Mouse (Mus musculus) neural tube, embryonic 13.5 days (tissue): Measurements from ENCODE around the gene Edil3. TPM values are rescaled to one million over a fixed set of nuclear protein-coding genes. Genes with fewer than 3 reads are reported as not detected.

Source experiments
- ATAC-seq: fragments of 200-750 bp; cut with Nextera tagmentation; 2 replicates; pipeline ENCODE4 v1.8.0; 2017; ENCODE audit warnings: low read depth, mild to moderate bottlenecking, moderate TSS enrichment, moderate library complexity
- H3K27ac ChIP-seq: fragments of 300-500 bp; sonication (generic); replicated peaks from 2 replicates; pipeline ENCODE4 v1.5.1; 2015; ENCODE audit warnings: moderate library complexity, mild to moderate bottlenecking, inconsistent platforms
- H3K27me3 ChIP-seq: fragments of 300-500 bp; sonication (generic); 2 replicates; pipeline ENCODE4 v1.6.1; 2015; ENCODE audit warnings: mild to moderate bottlenecking, inconsistent platforms
- H3K36me3 ChIP-seq: fragments of 300-500 bp; sonication (generic); 2 replicates; pipeline ENCODE4 v1.6.1; 2015; ENCODE audit warnings: mild to moderate bottlenecking, inconsistent platforms
- H3K4me1 ChIP-seq: fragments of 300-500 bp; sonication (generic); replicated peaks from 2 replicates; pipeline ENCODE4 v1.6.1; 2015; ENCODE audit warnings: inconsistent platforms
- H3K4me2 ChIP-seq: fragments of 300-500 bp; sonication (generic); 2 replicates; pipeline ENCODE4 v1.6.1; 2015; ENCODE audit warnings: inconsistent platforms, mild to moderate bottlenecking, moderate library complexity
- H3K4me3 ChIP-seq: fragments of 300-500 bp; sonication (generic); 2 replicates; pipeline ENCODE4 v1.5.1; 2015; ENCODE audit warnings: mild to moderate bottlenecking, inconsistent platforms
- H3K9ac ChIP-seq: fragments of 300-500 bp; sonication (generic); 2 replicates; pipeline ENCODE4 v1.6.1; 2015; ENCODE audit warnings: moderate library complexity, mild to moderate bottlenecking, inconsistent platforms
- H3K9me3 ChIP-seq: fragments of 300-500 bp; sonication (generic); 2 replicates; pipeline ENCODE4 v1.6.1; 2016; ENCODE audit warnings: inconsistent platforms
- WGBS: fragments of 180-500 bp; shearing (Covaris S2); methylation state at CpG from one replicate; pipeline ENCODE4 v1.1.7; 2015; 5-methylcytosine and 5-hydroxymethylcytosine counted together
- polyA plus RNA-seq: library from polyadenylated mRNA; unstranded; fragments of >200 nt; fragmentation: Nextera tagmentation; extraction: Ambion mirVana; gene quantifications from 2 replicates; pipeline ENCODE4 v1.2.1, GENCODE M21; 2015

Gene Edil3
- polyA plus RNA-seq, 1 experiment from 2014 or later: 63.7 TPM

GRCm38 (mm10) chr13:88828362-88828761, 7.1 kb downstream of the Edil3 start:
- Histone ChIP-seq H3K4me3 (no peak overlapping the region), H3K9me3 (no peaks in the 10 kb centered on the region), H3K4me1 (peaks cover 6% of the 10 kb centered on the region; the same call in 1 of the 2 replicates), H3K27ac (no peak overlapping the region), H3K9ac (no peak overlapping the region), H3K4me2 (no peak overlapping the region), H3K36me3 (no peaks in the 10 kb centered on the region), H3K27me3 (no peaks in the 10 kb centered on the region)
- WGBS: 77% methylated on average over 10 of the region's 10 CpGs
- no peak for ATAC-seq

GRCm38 (mm10) chr13:88833732-88834131, 12.5 kb downstream of the Edil3 start:
- no peak overlapping the region for H3K27ac ChIP-seq
- H3K9me3 ChIP-seq: no peaks in the 10 kb centered on the region
- H3K9ac ChIP-seq: no peak overlapping the region
- H3K36me3 ChIP-seq: no peaks in the 10 kb centered on the region; the same call in 1 of the 2 replicates
- no peak overlapping the region for H3K4me2 ChIP-seq
- H3K4me3 ChIP-seq: no peak overlapping the region
- no peak for ATAC-seq
- no peaks in the 10 kb centered on the region for H3K27me3 ChIP-seq
- no peaks in the 10 kb centered on the region for H3K4me1 ChIP-seq
- WGBS: 88% methylated on average over 1 of the region's 1 CpGs

- no peak for ATAC-seq
- no peak overlapping the region for H3K4me3 ChIP-seq
- H3K4me1 ChIP-seq: peaks cover 4% of the 10 kb centered on the region; the same call in 1 of the 2 replicates
- no peak overlapping the region for H3K9ac ChIP-seq
- H3K9me3 ChIP-seq: no peaks in the 10 kb centered on the region
- H3K4me2 ChIP-seq: no peak overlapping the region
- 57% methylated on average over 4 of the region's 4 CpGs for WGBS
- no peaks in the 10 kb centered on the region for H3K36me3 ChIP-seq
- no peaks in the 10 kb centered on the region for H3K27me3 ChIP-seq
- no peak overlapping the region for H3K27ac ChIP-seq
These were observed 28.5 kb downstream of the Edil3 start for GRCm38 (mm10) chr13:88849739-88850138.

- no peak for ATAC-seq
- H3K36me3 ChIP-seq: no peaks in the 10 kb centered on the region
- H3K9me3 ChIP-seq: no peaks in the 10 kb centered on the region
- H3K9ac ChIP-seq: no peak overlapping the region
- no peak overlapping the region for H3K27ac ChIP-seq
- H3K4me2 ChIP-seq: no peak overlapping the region
- WGBS: 79% methylated on average over 2 of the region's 2 CpGs
- no peaks in the 10 kb centered on the region for H3K4me1 ChIP-seq
- no peak overlapping the region for H3K4me3 ChIP-seq
- no peaks in the 10 kb centered on the region for H3K27me3 ChIP-seq
These were observed 58.7 kb downstream of the Edil3 start for GRCm38 (mm10) chr13:88879960-88880359.

- H3K27me3 ChIP-seq: no peaks in the 10 kb centered on the region
- no peaks in the 10 kb centered on the region for H3K36me3 ChIP-seq
- no peaks in the 10 kb centered on the region for H3K9me3 ChIP-seq
- ATAC-seq: no peak
- H3K4me1 ChIP-seq: no peaks in the 10 kb centered on the region
- H3K27ac ChIP-seq: no peak overlapping the region
- no peak overlapping the region for H3K9ac ChIP-seq
- H3K4me3 ChIP-seq: no peak overlapping the region
- WGBS: 73% methylated on average over 3 of the region's 3 CpGs
- H3K4me2 ChIP-seq: no peak overlapping the region
These were observed 69.5 kb downstream of the Edil3 start for GRCm38 (mm10) chr13:88890728-88891127.

DNA sequence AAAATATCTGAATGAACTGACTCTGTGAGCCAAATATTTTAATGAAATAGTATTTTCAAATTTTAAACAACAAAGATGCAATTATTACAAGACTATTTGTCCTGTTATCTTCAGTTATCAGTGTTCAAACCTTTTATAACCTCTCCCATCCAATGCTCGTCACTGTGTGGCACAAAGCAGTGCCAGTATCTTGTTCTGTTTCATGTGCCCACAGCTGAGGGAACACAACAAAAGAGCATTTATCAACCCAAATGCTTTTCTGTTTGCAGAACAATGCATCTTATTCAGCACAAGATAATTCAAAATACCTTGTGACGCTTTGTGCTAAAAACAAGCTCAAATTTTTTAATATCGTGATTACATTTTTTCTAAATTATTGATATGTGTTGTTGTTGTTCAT, 78.8 kb downstream of the Edil3 start:
- Histone ChIP-seq H3K9ac (no peak overlapping the region), H3K9me3 (no peaks in the 10 kb centered on the region), H3K27me3 (no peaks in the 10 kb centered on the region), H3K4me2 (no peak overlapping the region), H3K36me3 (no peaks in the 10 kb centered on the region), H3K4me3 (no peak overlapping the region), H3K4me1 (no peaks in the 10 kb centered on the region), H3K27ac (no peak overlapping the region)
- ATAC-seq: no peak
- 79% methylated on average over 3 of the region's 3 CpGs for WGBS

DNA sequence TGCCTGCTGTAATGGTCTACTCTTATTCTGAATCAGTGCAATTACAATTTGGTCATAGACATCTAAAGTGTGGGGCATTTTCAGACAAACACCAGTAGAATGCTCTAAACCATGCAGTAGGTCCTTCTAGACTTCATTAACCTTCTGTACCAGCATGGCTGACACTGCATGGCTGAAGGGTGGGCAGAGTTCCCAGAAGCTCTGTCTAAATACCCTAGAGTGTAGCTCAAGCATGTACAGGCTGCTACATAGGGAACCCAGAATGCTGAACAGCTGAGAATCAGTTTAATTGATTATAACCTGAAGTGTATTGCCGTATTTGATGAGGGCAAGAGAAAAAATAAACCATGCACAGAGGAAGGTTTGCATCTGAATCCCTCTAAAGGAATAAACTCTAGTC, 86.1 kb downstream of the Edil3 start:
- Histone ChIP-seq H3K27me3 (no peaks in the 10 kb centered on the region), H3K9ac (no peak overlapping the region), H3K27ac (no peak overlapping the region), H3K4me3 (no peak overlapping the region), H3K4me2 (no peak overlapping the region), H3K9me3 (no peaks in the 10 kb centered on the region), H3K4me1 (0 out of 2 replicates have a peak, but pooled peaks cover 5% of the 10 kb centered on the region), H3K36me3 (no peaks in the 10 kb centered on the region)
- no peak for ATAC-seq
- WGBS: 73% methylated on average over 1 of the region's 1 CpGs

DNA sequence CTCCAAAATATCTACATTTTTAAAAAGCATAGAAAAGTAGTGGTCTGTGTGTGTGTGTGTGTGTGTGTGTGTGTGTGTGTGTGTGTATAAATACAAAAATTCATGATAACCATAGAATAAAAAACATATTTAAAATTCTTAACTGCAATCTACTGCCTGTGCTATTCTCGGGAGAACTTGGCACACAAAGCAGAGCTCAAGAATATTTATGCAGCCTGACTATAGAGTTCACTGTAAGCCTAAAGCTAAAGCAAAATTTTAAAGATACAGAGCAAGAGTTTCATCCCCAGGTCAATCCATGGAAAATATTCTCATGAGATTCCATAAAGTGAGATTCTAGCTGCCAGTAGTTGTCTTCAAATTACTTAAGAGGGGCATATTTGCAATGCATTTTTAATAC, 86.9 kb downstream of the Edil3 start:
- Histone ChIP-seq H3K9me3 (no peaks in the 10 kb centered on the region), H3K4me1 (0 out of 2 replicates have a peak, but pooled peaks cover 5% of the 10 kb centered on the region), H3K27me3 (no peaks in the 10 kb centered on the region), H3K4me2 (no peak overlapping the region), H3K36me3 (no peaks in the 10 kb centered on the region), H3K27ac (no peak overlapping the region), H3K9ac (no peak overlapping the region), H3K4me3 (no peak overlapping the region)
- ATAC-seq: no peak
- 27% methylated on average over 1 of the region's 1 CpGs for WGBS

DNA sequence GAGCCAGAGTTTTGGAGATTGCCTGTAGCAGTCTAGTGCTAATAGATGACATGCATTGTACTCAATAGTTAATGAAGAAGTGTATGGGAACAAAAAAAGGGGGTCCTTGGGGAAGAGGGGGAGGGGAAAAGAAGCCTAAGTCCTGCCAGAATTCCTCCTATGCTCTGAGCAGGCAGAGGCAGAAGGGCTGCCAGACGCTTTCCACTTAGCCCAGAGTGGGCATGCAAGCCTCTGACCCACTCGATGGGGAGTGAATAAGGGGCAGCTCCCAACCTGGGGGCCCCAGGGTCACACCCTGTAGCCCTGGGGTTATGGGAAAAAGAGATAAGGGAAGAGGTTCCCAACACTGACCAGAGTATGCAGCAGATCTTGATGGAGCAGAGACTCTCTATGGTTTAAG, 95.2 kb downstream of the Edil3 start:
- H3K4me3 ChIP-seq: no peak overlapping the region
- ATAC-seq: no peak
- 0 out of 2 replicates have a peak, but pooled peaks cover 4% of the 10 kb centered on the region for H3K4me1 ChIP-seq
- whole genome bisulfite sequencing: 79% methylated on average over 2 of the region's 2 CpGs
- H3K36me3 ChIP-seq: no peaks in the 10 kb centered on the region
- H3K27me3 ChIP-seq: no peaks in the 10 kb centered on the region
- H3K27ac ChIP-seq: no peak overlapping the region
- no peak overlapping the region for H3K4me2 ChIP-seq
- H3K9me3 ChIP-seq: no peaks in the 10 kb centered on the region
- no peak overlapping the region for H3K9ac ChIP-seq

DNA sequence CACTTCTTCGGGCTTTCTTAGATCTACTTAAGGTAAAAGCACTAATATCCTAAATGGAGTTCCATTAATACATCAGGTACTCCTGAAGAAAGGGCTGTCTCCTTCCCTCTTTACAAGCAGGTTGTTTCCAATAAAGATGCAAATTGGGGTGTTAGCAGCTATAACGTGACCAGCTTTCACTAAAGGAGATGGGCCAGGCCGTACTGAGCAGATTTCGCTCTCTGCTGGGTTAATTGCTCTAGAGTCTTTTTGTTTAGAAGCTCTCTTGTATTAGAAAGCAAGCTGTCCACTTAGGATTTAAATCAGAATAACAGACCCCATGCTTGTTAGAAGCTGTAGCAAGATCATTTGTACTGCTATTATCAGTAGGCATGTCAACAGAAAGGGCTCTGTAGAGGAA, 108.4 kb downstream of the Edil3 start:
- Histone ChIP-seq H3K4me1 (no peaks in the 10 kb centered on the region; the same call in 1 of the 2 replicates), H3K9me3 (no peaks in the 10 kb centered on the region), H3K9ac (no peak overlapping the region), H3K27ac (no peak overlapping the region), H3K27me3 (no peaks in the 10 kb centered on the region), H3K36me3 (no peaks in the 10 kb centered on the region), H3K4me2 (no peak overlapping the region), H3K4me3 (no peak overlapping the region)
- WGBS: 24% methylated on average over 4 of the region's 4 CpGs
- ATAC-seq: no peak

DNA sequence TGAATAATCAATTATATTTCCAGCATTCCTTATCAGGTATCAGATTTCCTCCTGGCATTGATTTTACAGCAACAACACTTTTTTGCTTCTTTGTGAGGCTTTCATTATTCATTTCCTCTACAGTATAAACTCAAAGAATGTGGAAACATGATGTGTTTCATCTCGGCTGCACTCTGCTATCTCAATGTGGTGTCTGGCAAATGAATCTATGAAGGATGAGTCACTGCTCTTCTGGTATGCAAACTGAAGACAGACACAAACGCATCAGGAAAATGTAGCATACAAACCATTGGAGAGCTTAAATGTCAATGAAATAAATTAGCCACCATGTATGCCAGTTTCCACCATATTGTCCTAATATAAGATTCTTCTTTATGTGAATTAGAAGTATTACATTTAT, 117.3 kb downstream of the Edil3 start:
- Histone ChIP-seq H3K4me3 (no peak overlapping the region), H3K27ac (no peak overlapping the region), H3K4me1 (no peaks in the 10 kb centered on the region), H3K36me3 (no peaks in the 10 kb centered on the region), H3K9ac (no peak overlapping the region), H3K27me3 (no peaks in the 10 kb centered on the region), H3K9me3 (no peaks in the 10 kb centered on the region), H3K4me2 (no peak overlapping the region)
- ATAC-seq: no peak
- 83% methylated on average over 2 of the region's 2 CpGs for WGBS

DNA sequence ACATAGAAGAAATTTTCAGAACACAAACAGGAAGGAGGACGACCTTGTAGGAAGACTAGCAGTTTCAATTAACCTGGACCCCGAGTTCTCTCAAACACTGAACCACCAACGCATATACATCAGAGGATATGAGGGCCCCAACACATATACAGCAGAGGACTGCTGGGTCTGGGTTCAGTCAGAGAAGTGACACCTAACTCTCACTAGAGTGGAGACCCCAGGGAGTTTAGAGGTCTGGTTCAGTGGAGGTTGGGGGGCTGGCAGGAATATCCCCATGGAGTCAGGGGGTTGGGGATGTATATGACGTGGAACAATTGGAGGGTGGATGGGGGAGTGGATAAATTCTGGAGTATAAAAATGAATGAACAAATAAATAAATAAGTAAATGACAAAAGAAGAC, 151.1 kb downstream of the Edil3 start:
- Histone ChIP-seq H3K27ac (no peak overlapping the region), H3K4me3 (no peak overlapping the region), H3K27me3 (no peaks in the 10 kb centered on the region), H3K4me1 (no peaks in the 10 kb centered on the region), H3K4me2 (no peak overlapping the region), H3K9me3 (no peaks in the 10 kb centered on the region), H3K9ac (no peak overlapping the region), H3K36me3 (no peaks in the 10 kb centered on the region)
- WGBS: 82% methylated on average over 4 of the region's 4 CpGs
- no peak for ATAC-seq

- Histone ChIP-seq H3K27ac (no peak overlapping the region), H3K9ac (no peak overlapping the region), H3K4me3 (no peak overlapping the region), H3K36me3 (no peaks in the 10 kb centered on the region), H3K27me3 (no peaks in the 10 kb centered on the region), H3K4me1 (no peaks in the 10 kb centered on the region), H3K4me2 (no peak overlapping the region), H3K9me3 (no peaks in the 10 kb centered on the region)
- 76% methylated on average over 4 of the region's 4 CpGs for WGBS
- no peak for ATAC-seq
These were observed 186.6 kb downstream of the Edil3 start for GRCm38 (mm10) chr13:89007696-89008427.
